9 mouse cellular contexts compared by ENCODE assay signal in genomic region chr8:121729754-121730153, GRCm38 (mm10). TPM values are rescaled to one million over a fixed set of nuclear protein-coding genes. Genes with fewer than 3 reads are reported as not detected.
DNase-seq lines count a peak whose midpoint lies in the region; ATAC-seq and TF ChIP-seq lines count a peak whose summit lies in the region.
"Had no signal": no experiment of that assay in that cellular context is flagged by ENCODE, and none has a peak within 500 bp of the region (broad histone marks: within the 10 kb centered on the region; RNA-seq: fewer than 3 reads in every experiment).

No protein-coding gene starts in this region.

- no peaks in the 10 kb centered on the region for H3K9me3 ChIP-seq in kidney, postnatal 0 days (replicated peaks; ENCODE audit: low read length)
- H3K9me3 ChIP-seq in embryonic facial prominence, embryonic 10.5 days: no peaks in the 10 kb centered on the region
- H3K9me3 ChIP-seq in intestine, embryonic 15.5 days: no peaks in the 10 kb centered on the region
- H3K9me3 ChIP-seq in neural tube, embryonic 13.5 days: no peaks in the 10 kb centered on the region

- no peak for TF ChIP-seq CTCF in kidney, postnatal 0 days (IDR thresholded peaks at IDR 0.05; ENCODE audit: low read depth)

- peaks cover 10% of the 10 kb centered on the region; the same call in 1 of the 2 replicates for H3K4me1 ChIP-seq in kidney, postnatal 0 days (replicated peaks; ENCODE audit: insufficient read depth, low read length)
- peaks cover 27% of the 10 kb centered on the region for H3K4me1 ChIP-seq in embryonic facial prominence, embryonic 10.5 days
- H3K4me1 ChIP-seq in intestine, embryonic 15.5 days (replicated peaks): peaks cover 11% of the 10 kb centered on the region; the same call in 1 of the 2 replicates
- H3K4me1 ChIP-seq in neural tube, embryonic 13.5 days (replicated peaks): peaks cover 41% of the 10 kb centered on the region

- WGBS in kidney, postnatal 0 days: under 1% methylated on average over 53 of the region's 54 CpGs
- WGBS in embryonic facial prominence, embryonic 10.5 days: 2% methylated on average over 54 of the region's 54 CpGs
- whole genome bisulfite sequencing in intestine, embryonic 15.5 days: 0% methylated on average over 54 of the region's 54 CpGs
- WGBS in neural tube, embryonic 13.5 days: under 1% methylated on average over 50 of the region's 54 CpGs

- DNase-seq in kidney, postnatal 0 days (ENCODE audit: low spot score): peak; percentile 4
- DNase-seq in kidney, postnatal 10 days: no peak
- peak; percentile 43 for DNase-seq in embryonic facial prominence, embryonic 10.5 days (ENCODE audit: low spot score)
- no peak for DNase-seq in spleen, postnatal 14 days (ENCODE audit: low spot score in 2 of 2)
- no peak for DNase-seq in kidney, adult 9 months
- DNase-seq: heart, postnatal 4 days had no signal

- H3K4me3 ChIP-seq in kidney, postnatal 0 days (replicated peaks; ENCODE audit: low read depth, low read length): peak overlapping the region; percentile 33
- H3K4me3 ChIP-seq in embryonic facial prominence, embryonic 10.5 days: peak overlapping the region; percentile 62
- H3K4me3 ChIP-seq in intestine, embryonic 15.5 days (replicated peaks): peak overlapping the region; percentile 46
- H3K4me3 ChIP-seq in neural tube, embryonic 13.5 days: peak overlapping the region; percentile 79

- no peak overlapping the region for H3K27ac ChIP-seq in kidney, postnatal 0 days
- H3K27ac ChIP-seq in embryonic facial prominence, embryonic 10.5 days (replicated peaks): no peak overlapping the region
- no peak overlapping the region for H3K27ac ChIP-seq in intestine, embryonic 15.5 days
- H3K27ac ChIP-seq in neural tube, embryonic 13.5 days (replicated peaks): peak overlapping the region; percentile 81; the same call in 1 of the 2 replicates

- no peak for ATAC-seq in kidney, postnatal 0 days (replicated peaks; ENCODE audit: low FRiP score, low read depth)
- 0 out of 2 replicates have a peak, but pooled peaks have one; percentile 6 for ATAC-seq in intestine, embryonic 15.5 days
- peak; percentile 26; the same call in 1 of the 2 replicates for ATAC-seq in neural tube, embryonic 13.5 days (ENCODE audit: low read depth)
- no peak for ATAC-seq in inflammation-experienced regulatory T-cells, adult 6 months

- H3K4me2 ChIP-seq in kidney, postnatal 0 days (ENCODE audit: low read length): peak overlapping the region; percentile 73
- peak overlapping the region; percentile 87 for H3K4me2 ChIP-seq in intestine, embryonic 15.5 days (replicated peaks)
- peak overlapping the region; percentile 91 for H3K4me2 ChIP-seq in neural tube, embryonic 13.5 days

- H3K9ac ChIP-seq in kidney, postnatal 0 days (ENCODE audit: low read depth, low read length): no peak overlapping the region
- H3K9ac ChIP-seq in intestine, embryonic 15.5 days: no peak overlapping the region
- peak overlapping the region; percentile 90 for H3K9ac ChIP-seq in neural tube, embryonic 13.5 days

- no peaks in the 10 kb centered on the region for H3K36me3 ChIP-seq in kidney, postnatal 0 days (ENCODE audit: insufficient read depth, low read length)
- no peaks in the 10 kb centered on the region for H3K36me3 ChIP-seq in embryonic facial prominence, embryonic 10.5 days (replicated peaks)
- H3K36me3 ChIP-seq in intestine, embryonic 15.5 days: no peaks in the 10 kb centered on the region
- no peaks in the 10 kb centered on the region for H3K36me3 ChIP-seq in neural tube, embryonic 13.5 days

- peaks cover 39% of the 10 kb centered on the region for H3K27me3 ChIP-seq in kidney, postnatal 0 days (ENCODE audit: insufficient read depth, low read length)
- peaks cover 78% of the 10 kb centered on the region for H3K27me3 ChIP-seq in embryonic facial prominence, embryonic 10.5 days (replicated peaks; ENCODE audit: low read depth, poor library complexity, severe bottlenecking)
- peaks cover 66% of the 10 kb centered on the region for H3K27me3 ChIP-seq in intestine, embryonic 15.5 days (replicated peaks)
- H3K27me3 ChIP-seq in neural tube, embryonic 13.5 days: peaks cover 56% of the 10 kb centered on the region

RNA-seq across cellular contexts. Expression of gene Jph3, which starts 0.3 kb away (rescaled TPM):
- polyA plus RNA-seq in kidney, postnatal 0 days (2015; fragmentation: Nextera tagmentation; extraction: Ambion mirVana): 0.37 and 0.41 TPM in 2 replicates
- polyA plus RNA-seq in embryonic facial prominence, embryonic 10.5 days (2016; fragmentation: Nextera tagmentation; extraction: Ambion mirVana): 5.2 and 5.7 TPM in 2 replicates
- 4.5 and 5.1 TPM in 2 replicates for polyA plus RNA-seq in intestine, embryonic 15.5 days (2015; fragmentation: Nextera tagmentation; extraction: Ambion mirVana)
- polyA plus RNA-seq in neural tube, embryonic 13.5 days (2015; fragmentation: Nextera tagmentation; extraction: Ambion mirVana): 101 and 104 TPM in 2 replicates
- not detected for polyA plus RNA-seq in inflammation-experienced regulatory T-cells, adult 6 months (2017; shearing (Covaris generic))

Comparison
In these comparisons a context has a peak if more than half of its experiments do, and no peak if none do; other contexts are left out.
1. DNase-seq: peak in kidney, postnatal 0 days (single experiment) and embryonic facial prominence, embryonic 10.5 days (single experiment); none in kidney, postnatal 10 days (single experiment), spleen, postnatal 14 days (0 of 2) and kidney, adult 9 months (single experiment).
2. ATAC-seq: peak in intestine, embryonic 15.5 days (single experiment) and neural tube, embryonic 13.5 days (single experiment); none in kidney, postnatal 0 days (single experiment) and inflammation-experienced regulatory T-cells, adult 6 months (single experiment).
3. RNA of gene Jph3, which starts 0.3 kb away (polyA plus RNA-seq): 101 to 104 TPM in neural tube, embryonic 13.5 days; 5.2 to 5.7 TPM in embryonic facial prominence, embryonic 10.5 days, 4.5 to 5.1 TPM in intestine, embryonic 15.5 days, 0.37 to 0.41 TPM in kidney, postnatal 0 days and not detected in inflammation-experienced regulatory T-cells, adult 6 months; every median in the first group is over 10 times any median in the second.
4. Peak in every context shown above with its lines, with median percentiles within 50 percentile points of each other: H3K4me2 ChIP-seq and H3K4me3 ChIP-seq.